12 mouse cellular contexts compared by ENCODE assay signal in genomic region chr13:43212338-43212737, GRCm38 (mm10). TPM values are rescaled to one million over a fixed set of nuclear protein-coding genes. Genes with fewer than 3 reads are reported as not detected.
A peak's percentile ranks its signal among the peaks of the same experiment; 100 is the strongest.
DNase-seq lines count a peak whose midpoint lies in the region; ATAC-seq and TF ChIP-seq lines count a peak whose summit lies in the region.
"Had no signal": no experiment of that assay in that cellular context is flagged by ENCODE, and none has a peak within 500 bp of the region (broad histone marks: within the 10 kb centered on the region; RNA-seq: fewer than 3 reads in every experiment).

No protein-coding gene starts in this region.

- ATAC-seq in liver, embryonic 13.5 days (ENCODE audit: low read depth), result no peak
- ATAC-seq in lung, postnatal 0 days, result peak; percentile 58
- ATAC-seq in forebrain, embryonic 16.5 days, result no peak
- no peak for ATAC-seq in intestine, embryonic 16.5 days
- ATAC-seq: inflammation-experienced regulatory T-cells, adult 6 months had no signal

- H3K27me3 ChIP-seq in liver, embryonic 13.5 days, result peaks cover 51% of the 10 kb centered on the region
- no peaks in the 10 kb centered on the region for H3K27me3 ChIP-seq in lung, postnatal 0 days (replicated peaks; ENCODE audit: insufficient read depth, low read length)
- H3K27me3 ChIP-seq in forebrain, embryonic 16.5 days (replicated peaks; ENCODE audit: control insufficient read depth, insufficient read depth, low read length), result no peaks in the 10 kb centered on the region
- H3K27me3 ChIP-seq in intestine, embryonic 16.5 days (replicated peaks; ENCODE audit: control insufficient read depth, insufficient read depth, low read length), result no peaks in the 10 kb centered on the region

- no peak for DNase-seq in liver, embryonic 13.5 days
- DNase-seq in liver, result no peak
- DNase-seq in adrenal gland, adult 2 months, result peak; percentile 89
- peak; percentile 40 for DNase-seq in heart, adult 8-10 months (ENCODE audit: low spot score)
- DNase-seq in lung, postnatal 0 days (ENCODE audit: low spot score), result peak; percentile 77
- DNase-seq in right cerebral cortex, adult 2 months (ENCODE audit: low spot score in 2 of 2), result no peak
- DNase-seq: cerebellum, postnatal 14 days; midbrain, embryonic 14.5 days; right cerebral cortex, postnatal 25 days had no signal

- no peaks in the 10 kb centered on the region for H3K36me3 ChIP-seq in liver, embryonic 13.5 days
- no peaks in the 10 kb centered on the region for H3K36me3 ChIP-seq in lung, postnatal 0 days (ENCODE audit: insufficient read depth, low read length)
- no peaks in the 10 kb centered on the region for H3K36me3 ChIP-seq in forebrain, embryonic 16.5 days (ENCODE audit: control insufficient read depth, insufficient read depth)
- no peaks in the 10 kb centered on the region for H3K36me3 ChIP-seq in intestine, embryonic 16.5 days (ENCODE audit: control insufficient read depth, insufficient read depth, low read length)

- peak overlapping the region; percentile 13; the same call in 1 of the 2 replicates for H3K27ac ChIP-seq in liver, embryonic 13.5 days
- H3K27ac ChIP-seq in lung, postnatal 0 days (ENCODE audit: low read length), result peak overlapping the region; percentile 59
- no peak overlapping the region for H3K27ac ChIP-seq in forebrain, embryonic 16.5 days (ENCODE audit: low read length)
- H3K27ac ChIP-seq in intestine, embryonic 16.5 days (ENCODE audit: low read length), result no peak overlapping the region

- no peak for TF ChIP-seq EP300 in lung, postnatal 0 days (IDR thresholded peaks at IDR 0.05)

- no peaks in the 10 kb centered on the region for H3K9me3 ChIP-seq in liver, embryonic 13.5 days (replicated peaks)
- no peaks in the 10 kb centered on the region for H3K9me3 ChIP-seq in lung, postnatal 0 days (ENCODE audit: low read length)
- no peaks in the 10 kb centered on the region for H3K9me3 ChIP-seq in forebrain, embryonic 16.5 days (ENCODE audit: control insufficient read depth, low read length)
- H3K9me3 ChIP-seq in intestine, embryonic 16.5 days (ENCODE audit: control insufficient read depth, low read length), result no peaks in the 10 kb centered on the region

- 40% methylated on average over 7 of the region's 7 CpGs for WGBS in liver, embryonic 13.5 days (ENCODE audit: insufficient replicate concordance)
- WGBS in lung, postnatal 0 days, result 22% methylated on average over 7 of the region's 7 CpGs
- WGBS in forebrain, embryonic 16.5 days, result 43% methylated on average over 7 of the region's 7 CpGs
- WGBS in intestine, embryonic 16.5 days, result 55% methylated on average over 7 of the region's 7 CpGs

- peaks cover 39% of the 10 kb centered on the region for H3K4me1 ChIP-seq in liver, embryonic 13.5 days (replicated peaks)
- peaks cover 40% of the 10 kb centered on the region for H3K4me1 ChIP-seq in lung, postnatal 0 days (ENCODE audit: insufficient read depth, low read depth, low read length)
- no peaks in the 10 kb centered on the region for H3K4me1 ChIP-seq in forebrain, embryonic 16.5 days (replicated peaks; ENCODE audit: control insufficient read depth, insufficient read depth, low read length)
- 0 out of 2 replicates have a peak, but pooled peaks cover 5% of the 10 kb centered on the region for H3K4me1 ChIP-seq in intestine, embryonic 16.5 days (ENCODE audit: control insufficient read depth, insufficient read depth, low read length)

- no peak overlapping the region for H3K4me2 ChIP-seq in liver, embryonic 13.5 days
- H3K4me2 ChIP-seq in lung, postnatal 0 days (replicated peaks; ENCODE audit: low read depth, low read length), result 0 out of 2 replicates have a peak overlapping the region, but pooled peaks have one; percentile 6
- no peak overlapping the region for H3K4me2 ChIP-seq in forebrain, embryonic 16.5 days (ENCODE audit: low read length)
- H3K4me2 ChIP-seq in intestine, embryonic 16.5 days (ENCODE audit: low read depth, low read length), result no peak overlapping the region

- TF ChIP-seq CTCF in lung, postnatal 0 days (IDR thresholded peaks at IDR 0.05), result no peak

- H3K4me3 ChIP-seq in liver, embryonic 13.5 days (replicated peaks), result no peak overlapping the region
- H3K4me3 ChIP-seq in lung, postnatal 0 days (ENCODE audit: low read depth, low read length), result no peak overlapping the region
- H3K4me3 ChIP-seq in forebrain, embryonic 16.5 days (replicated peaks; ENCODE audit: low read length), result no peak overlapping the region
- no peak overlapping the region for H3K4me3 ChIP-seq in intestine, embryonic 16.5 days (ENCODE audit: low read length)

- H3K9ac ChIP-seq in liver, embryonic 13.5 days, result no peak overlapping the region
- H3K9ac ChIP-seq in lung, postnatal 0 days (replicated peaks; ENCODE audit: low read depth), result no peak overlapping the region
- H3K9ac ChIP-seq in forebrain, embryonic 16.5 days (replicated peaks; ENCODE audit: low read depth, low read length), result no peak overlapping the region
- H3K9ac ChIP-seq in intestine, embryonic 16.5 days (ENCODE audit: low read depth, low read length), result no peak overlapping the region

RNA-seq across cellular contexts. Expression of gene Tbc1d7, which starts 41.0 kb away (rescaled TPM):
- polyA plus RNA-seq in liver, embryonic 13.5 days (2015; fragmentation: Nextera tagmentation; extraction: Ambion mirVana), result 16.1 and 16.8 TPM in 2 replicates
- total RNA-seq in adrenal gland, adult 2 months (2021), result 10 to 100 TPM; 16.1 to 22.6 TPM
- polyA plus RNA-seq in adrenal gland, adult 2 months (2012; rRNA removed), result 12.6 and 19.5 TPM in 2 replicates
- total RNA-seq in heart, adult 8-10 months (2022), result 10 to 100 TPM; 30.4 to 34.8 (median 33.0) TPM
- 25.4 and 27.5 TPM in 2 replicates for polyA plus RNA-seq in lung, postnatal 0 days (2015; fragmentation: Nextera tagmentation; extraction: Ambion mirVana)
- 81.5 and 81.9 TPM in 2 replicates for polyA plus RNA-seq in forebrain, embryonic 16.5 days (2015; fragmentation: Nextera tagmentation; extraction: Ambion mirVana)
- 28.0 and 33.9 TPM in 2 replicates for polyA plus RNA-seq in intestine, embryonic 16.5 days (2015; fragmentation: Nextera tagmentation; extraction: Ambion mirVana)

Comparison
In these comparisons a context has a peak if more than half of its experiments do, and no peak if none do; other contexts are left out.
1. DNase-seq: peak in adrenal gland, adult 2 months (single experiment), heart, adult 8-10 months (single experiment) and lung, postnatal 0 days (single experiment); none in liver, embryonic 13.5 days (single experiment), liver (single experiment) and right cerebral cortex, adult 2 months (0 of 2).
2. H3K27ac ChIP-seq: peak in liver, embryonic 13.5 days (single experiment) and lung, postnatal 0 days (single experiment); none in forebrain, embryonic 16.5 days (single experiment) and intestine, embryonic 16.5 days (single experiment).